Mouse (Mus musculus) bone marrow macrophage, adult 2 months (primary cell): ENCODE results near the gene Pdap1.

ENCODE experiments used
- CTCF ChIP-seq: IDR thresholded peaks from 2 replicates; pipeline ENCODE4 v1.5.1; 2012; ENCODE audit warnings: low read depth, mild to moderate bottlenecking, low read length, moderate library complexity
- POLR2A ChIP-seq: IDR thresholded peaks from 2 replicates; pipeline ENCODE4 v1.6.1; 2012; ENCODE audit warnings: mild to moderate bottlenecking, low read depth, low read length, borderline replicate concordance

DNA sequence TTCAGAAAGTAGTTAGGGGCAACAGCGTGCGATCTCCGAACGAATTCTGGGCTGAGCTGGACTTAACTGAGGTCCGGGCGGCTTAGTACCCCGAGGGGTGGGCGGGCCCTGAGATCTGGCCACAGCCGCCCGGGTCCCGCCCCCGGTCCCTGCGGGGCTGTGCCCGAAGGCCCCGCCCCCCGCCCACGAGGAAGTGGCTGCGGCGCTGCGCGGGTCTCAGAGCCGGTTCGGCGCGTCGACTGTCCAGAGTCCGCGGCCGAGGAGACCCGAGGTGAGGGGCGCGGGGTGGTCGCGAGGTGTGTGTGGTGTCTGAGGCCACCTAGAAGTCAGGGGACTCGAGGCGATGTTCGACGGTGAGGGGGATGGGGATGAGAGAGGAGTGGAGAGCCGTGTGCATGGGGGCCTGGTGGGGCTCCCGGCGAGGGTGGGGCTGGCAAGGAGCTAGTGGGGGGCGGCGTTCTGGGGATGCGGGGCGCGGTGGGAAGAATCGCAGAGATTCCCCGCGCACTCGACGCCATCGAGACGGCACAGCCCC lies 25.9 kb downstream of the Pdap1 start, which contains the start of gene Arpc1b:
- TF ChIP-seq CTCF (no peak), POLR2A (no peak; the same call in 1 of the 2 replicates)
